Mouse (Mus musculus) liver, embryonic 16.5 days (tissue): ENCODE results near the gene Frem1. TPM values are rescaled to one million over a fixed set of nuclear protein-coding genes. Genes with fewer than 3 reads are reported as not detected.

Experiments used
- ATAC-seq: fragments of 200-750 bp; cut with Nextera tagmentation; 2 replicates; pipeline ENCODE4 v1.8.0; 2017; ENCODE audit warnings: low read depth, mild to moderate bottlenecking, moderate number of reproducible peaks, moderate library complexity
- H3K27ac ChIP-seq: fragments of 300-500 bp; sonication (generic); 2 replicates; pipeline ENCODE4 v1.5.1; 2014; ENCODE audit warnings: mild to moderate bottlenecking, low read length
- H3K27me3 ChIP-seq: fragments of 300-500 bp; sonication (generic); 2 replicates; pipeline ENCODE4 v1.6.1; 2014; ENCODE audit warnings: low read depth, low read length, mixed read lengths; ENCODE audit not compliant: control insufficient read depth, insufficient read depth
- H3K36me3 ChIP-seq: fragments of 300-500 bp; sonication (generic); 2 replicates; pipeline ENCODE4 v1.6.1; 2014; ENCODE audit warnings: mild to moderate bottlenecking; ENCODE audit not compliant: control insufficient read depth, insufficient read depth
- H3K4me1 ChIP-seq: fragments of 300-500 bp; sonication (generic); 2 replicates; pipeline ENCODE4 v1.6.1; 2014; ENCODE audit warnings: low read depth, low read length, mixed read lengths; ENCODE audit not compliant: control insufficient read depth
- H3K4me2 ChIP-seq: fragments of 300-500 bp; sonication (generic); 2 replicates; pipeline ENCODE4 v1.6.1; 2014; ENCODE audit warnings: low read depth, low read length, mixed read lengths
- H3K4me3 ChIP-seq: fragments of 300-500 bp; sonication (generic); 2 replicates; pipeline ENCODE4 v1.5.1; 2014; ENCODE audit warnings: low read depth, mild to moderate bottlenecking, low read length
- H3K9ac ChIP-seq: fragments of 300-500 bp; sonication (generic); 2 replicates; pipeline ENCODE4 v1.6.1; 2014; ENCODE audit warnings: low read depth, low read length
- H3K9me3 ChIP-seq: fragments of 300-500 bp; sonication (generic); replicated peaks from 2 replicates; pipeline ENCODE4 v1.6.1; 2016; ENCODE audit warnings: low read length; ENCODE audit not compliant: control insufficient read depth
- WGBS: fragments of 180-500 bp; shearing (Covaris S2); extraction: QIAGEN DNeasy Blood & Tissue Kit; methylation state at CpG from one replicate; pipeline ENCODE4 v1.1.7; 2014; ENCODE audit not compliant: insufficient replicate concordance; 5-methylcytosine and 5-hydroxymethylcytosine counted together
- polyA plus RNA-seq: library from polyadenylated mRNA; unstranded; fragments of >200 nt; fragmentation: Nextera tagmentation; extraction: Ambion mirVana; gene quantifications from 2 replicates; pipeline ENCODE4 v1.2.1, GENCODE M21; 2015

Frem1 gene
- polyA plus RNA-seq, 1 experiment from 2014 or later: 0.63 TPM

GRCm38 (mm10) chr4:83004086-83004485 is 48.1 kb downstream of the Frem1 start:
- Histone ChIP-seq H3K9ac (no peak overlapping the region), H3K36me3 (no peaks in the 10 kb centered on the region), H3K4me2 (no peak overlapping the region), H3K4me1 (no peaks in the 10 kb centered on the region), H3K27me3 (no peaks in the 10 kb centered on the region), H3K27ac (no peak overlapping the region), H3K9me3 (no peaks in the 10 kb centered on the region), H3K4me3 (no peak overlapping the region)
- no peak for ATAC-seq
- WGBS: 59% methylated on average over 5 of the region's 5 CpGs

GRCm38 (mm10) chr4:82992042-82992441 is 60.1 kb downstream of the Frem1 start:
- Histone ChIP-seq H3K4me3 (no peak overlapping the region), H3K4me2 (no peak overlapping the region), H3K9ac (no peak overlapping the region), H3K9me3 (no peaks in the 10 kb centered on the region), H3K36me3 (no peaks in the 10 kb centered on the region), H3K4me1 (no peaks in the 10 kb centered on the region), H3K27ac (no peak overlapping the region), H3K27me3 (no peaks in the 10 kb centered on the region)
- no peak for ATAC-seq
- WGBS: 84% methylated on average over 3 of the region's 3 CpGs

GRCm38 (mm10) chr4:82990973-82991695 is 61.0 kb downstream of the Frem1 start:
- H3K36me3 ChIP-seq: no peaks in the 10 kb centered on the region
- ATAC-seq: no peak
- no peaks in the 10 kb centered on the region for H3K27me3 ChIP-seq
- H3K4me3 ChIP-seq: no peak overlapping the region
- 61% methylated on average over 7 of the region's 7 CpGs for WGBS
- H3K4me1 ChIP-seq: no peaks in the 10 kb centered on the region
- no peak overlapping the region for H3K4me2 ChIP-seq
- no peak overlapping the region for H3K27ac ChIP-seq
- no peak overlapping the region for H3K9ac ChIP-seq
- no peaks in the 10 kb centered on the region for H3K9me3 ChIP-seq

GRCm38 (mm10) chr4:82972381-82972780 is 79.8 kb downstream of the Frem1 start:
- no peaks in the 10 kb centered on the region for H3K4me1 ChIP-seq
- H3K4me3 ChIP-seq: no peak overlapping the region
- H3K9me3 ChIP-seq: no peaks in the 10 kb centered on the region
- H3K4me2 ChIP-seq: no peak overlapping the region
- H3K36me3 ChIP-seq: no peaks in the 10 kb centered on the region
- no peaks in the 10 kb centered on the region for H3K27me3 ChIP-seq
- ATAC-seq: no peak
- no peak overlapping the region for H3K9ac ChIP-seq
- no peak overlapping the region for H3K27ac ChIP-seq
- 59% methylated on average over 4 of the region's 4 CpGs for WGBS

GRCm38 (mm10) chr4:82970901-82971648 is 81.1 kb downstream of the Frem1 start:
- ATAC-seq: no peak
- Histone ChIP-seq H3K36me3 (no peaks in the 10 kb centered on the region), H3K4me1 (no peaks in the 10 kb centered on the region), H3K4me3 (no peak overlapping the region), H3K9ac (no peak overlapping the region), H3K27me3 (no peaks in the 10 kb centered on the region), H3K27ac (no peak overlapping the region), H3K9me3 (no peaks in the 10 kb centered on the region), H3K4me2 (no peak overlapping the region)
- 69% methylated on average over 12 of the region's 12 CpGs for WGBS

GRCm38 (mm10) chr4:82961024-82961423 is 91.1 kb downstream of the Frem1 start:
- Histone ChIP-seq H3K27me3 (no peaks in the 10 kb centered on the region), H3K27ac (no peak overlapping the region), H3K4me1 (no peaks in the 10 kb centered on the region), H3K9me3 (no peaks in the 10 kb centered on the region), H3K9ac (no peak overlapping the region), H3K4me2 (no peak overlapping the region), H3K4me3 (no peak overlapping the region), H3K36me3 (no peaks in the 10 kb centered on the region)
- ATAC-seq: no peak
- 60% methylated on average over 1 of the region's 1 CpGs for WGBS

GRCm38 (mm10) chr4:82957827-82958538 is 94.2 kb downstream of the Frem1 start:
- WGBS: 70% methylated on average over 14 of the region's 14 CpGs
- H3K9ac ChIP-seq: no peak overlapping the region
- H3K4me3 ChIP-seq: no peak overlapping the region
- H3K27ac ChIP-seq: no peak overlapping the region
- no peaks in the 10 kb centered on the region for H3K36me3 ChIP-seq
- H3K9me3 ChIP-seq: no peaks in the 10 kb centered on the region
- no peaks in the 10 kb centered on the region for H3K4me1 ChIP-seq
- ATAC-seq: no peak
- no peaks in the 10 kb centered on the region for H3K27me3 ChIP-seq
- no peak overlapping the region for H3K4me2 ChIP-seq

- Histone ChIP-seq H3K36me3 (no peaks in the 10 kb centered on the region), H3K27ac (no peak overlapping the region), H3K4me3 (no peak overlapping the region), H3K9me3 (no peaks in the 10 kb centered on the region), H3K4me1 (no peaks in the 10 kb centered on the region), H3K27me3 (no peaks in the 10 kb centered on the region), H3K9ac (no peak overlapping the region), H3K4me2 (no peak overlapping the region)
- ATAC-seq: no peak
- WGBS: 42% methylated on average over 4 of the region's 4 CpGs
Measured at GRCm38 (mm10) chr4:82953992-82954391, 98.1 kb downstream of the Frem1 start.

GRCm38 (mm10) chr4:82949511-82949910 is 102.6 kb downstream of the Frem1 start:
- no peak overlapping the region for H3K4me2 ChIP-seq
- no peak for ATAC-seq
- H3K36me3 ChIP-seq: no peaks in the 10 kb centered on the region
- H3K27ac ChIP-seq: no peak overlapping the region
- H3K9me3 ChIP-seq: no peaks in the 10 kb centered on the region
- no peak overlapping the region for H3K9ac ChIP-seq
- no peaks in the 10 kb centered on the region for H3K4me1 ChIP-seq
- H3K4me3 ChIP-seq: no peak overlapping the region
- 65% methylated on average over 8 of the region's 8 CpGs for WGBS
- H3K27me3 ChIP-seq: no peaks in the 10 kb centered on the region
